Mouse (Mus musculus) stomach, postnatal 0 days (tissue): ENCODE measurements around the gene C530008M17Rik. TPM values are rescaled to one million over a fixed set of nuclear protein-coding genes. Genes with fewer than 3 reads are reported as not detected.
A peak's percentile ranks its signal among the peaks of the same experiment; 100 is the strongest.

Source experiments
- ATAC-seq: fragments of 200-750 bp; cut with Nextera tagmentation; 2 replicates; pipeline ENCODE4 v1.8.0; 2017; ENCODE audit not compliant: low FRiP score, low TSS enrichment
- DNase-seq: peaks from one replicate; pipeline ENCODE4 v3.0.0-alpha.2; 2016; ENCODE audit warnings: low spot score
- H3K27ac ChIP-seq: fragments of 300-500 bp; sonication (generic); replicated peaks from 2 replicates; pipeline ENCODE4 v1.5.1; 2014; ENCODE audit warnings: mild to moderate bottlenecking, control low read depth
- H3K27me3 ChIP-seq: fragments of 300-500 bp; sonication (generic); 2 replicates; pipeline ENCODE4 v1.6.1; 2014; ENCODE audit warnings: low read length; ENCODE audit not compliant: control insufficient read depth, insufficient read depth
- H3K36me3 ChIP-seq: fragments of 300-500 bp; sonication (generic); 2 replicates; pipeline ENCODE4 v1.6.1; 2014; ENCODE audit warnings: low read length, mixed read lengths; ENCODE audit not compliant: control insufficient read depth, insufficient read depth
- H3K4me1 ChIP-seq: fragments of 300-500 bp; sonication (generic); replicated peaks from 2 replicates; pipeline ENCODE4 v1.6.1; 2014; ENCODE audit warnings: antibody characterized with exemption; ENCODE audit not compliant: control insufficient read depth, insufficient read depth
- H3K4me2 ChIP-seq: fragments of 300-500 bp; sonication (generic); replicated peaks from 2 replicates; pipeline ENCODE4 v1.6.1; 2014; ENCODE audit warnings: low read depth, mild to moderate bottlenecking, control low read depth, moderate library complexity
- H3K4me3 ChIP-seq: fragments of 300-500 bp; sonication (generic); 2 replicates; pipeline ENCODE4 v1.5.1; 2014; ENCODE audit warnings: low read depth, low read length, control low read depth
- H3K9ac ChIP-seq: fragments of 300-500 bp; sonication (generic); 2 replicates; pipeline ENCODE4 v1.6.1; 2014; ENCODE audit warnings: mild to moderate bottlenecking, low read length, control low read depth, mixed read lengths
- H3K9me3 ChIP-seq: fragments of 300-500 bp; sonication (generic); 2 replicates; pipeline ENCODE4 v1.6.1; 2016; ENCODE audit warnings: low read length; ENCODE audit not compliant: control insufficient read depth
- CTCF ChIP-seq: IDR thresholded peaks from 2 replicates; pipeline ENCODE4 v1.5.1; 2016; ENCODE audit warnings: antibody characterized with exemption, low read depth, mild to moderate bottlenecking, moderate library complexity
- EP300 ChIP-seq: optimal IDR thresholded peaks from 2 replicates; pipeline ENCODE3; 2016; ENCODE audit warnings: antibody characterized with exemption
- WGBS: fragments of 180-500 bp; shearing (Covaris S2); extraction: QIAGEN DNeasy Blood & Tissue Kit; methylation state at CpG from one replicate; pipeline ENCODE4 v1.1.7; 2014; 5-methylcytosine and 5-hydroxymethylcytosine counted together
- polyA plus RNA-seq: library from polyadenylated mRNA; unstranded; fragments of >200 nt; fragmentation: Nextera tagmentation; extraction: Ambion mirVana; gene quantifications from 2 replicates; pipeline ENCODE4 v1.2.1, GENCODE M21; 2015

Gene C530008M17Rik
- polyA plus RNA-seq, 1 experiment from 2014 or later: 3.6 TPM

GRCm38 (mm10) chr5:76658084-76658934 lies 2.0 kb downstream of the C530008M17Rik start:
- WGBS: 3% methylated on average over 38 of the region's 38 CpGs
- Histone ChIP-seq H3K9me3 (no peaks in the 10 kb centered on the region), H3K4me3 (peak overlapping the region; percentile 67), H3K4me2 (peak overlapping the region; percentile 100), H3K4me1 (no peaks in the 10 kb centered on the region), H3K27me3 (no peaks in the 10 kb centered on the region), H3K27ac (peak overlapping the region; percentile 18; the same call in 1 of the 2 replicates), H3K9ac (peak overlapping the region; percentile 67), H3K36me3 (no peaks in the 10 kb centered on the region)
- ATAC-seq (peak; percentile 59), DNase-seq (peak; percentile 52)
- TF ChIP-seq EP300 (no peak), CTCF (no peak)

- no peak overlapping the region for H3K4me2 ChIP-seq
- ATAC-seq (no peak), DNase-seq (no peak)
- H3K27me3 ChIP-seq: no peaks in the 10 kb centered on the region
- TF ChIP-seq EP300 (no peak), CTCF (no peak)
- no peaks in the 10 kb centered on the region for H3K4me1 ChIP-seq
- H3K27ac ChIP-seq: no peak overlapping the region
- H3K36me3 ChIP-seq: no peaks in the 10 kb centered on the region
- WGBS: 76% methylated on average over 8 of the region's 8 CpGs
- no peak overlapping the region for H3K9ac ChIP-seq
- no peak overlapping the region for H3K4me3 ChIP-seq
- no peaks in the 10 kb centered on the region for H3K9me3 ChIP-seq
These were observed 3.8 kb downstream of the C530008M17Rik start for GRCm38 (mm10) chr5:76659958-76660635.

GRCm38 (mm10) chr5:76661310-76661709 lies 5.0 kb downstream of the C530008M17Rik start:
- TF ChIP-seq CTCF (no peak), EP300 (no peak)
- Histone ChIP-seq H3K4me3 (no peak overlapping the region), H3K4me1 (no peaks in the 10 kb centered on the region), H3K9me3 (no peaks in the 10 kb centered on the region), H3K4me2 (no peak overlapping the region), H3K27ac (no peak overlapping the region), H3K9ac (no peak overlapping the region), H3K36me3 (no peaks in the 10 kb centered on the region), H3K27me3 (no peaks in the 10 kb centered on the region)
- ATAC-seq (no peak), DNase-seq (no peak)
- 66% methylated on average over 4 of the region's 4 CpGs for WGBS

GRCm38 (mm10) chr5:76664936-76665335 lies 8.6 kb downstream of the C530008M17Rik start:
- DNase-seq (no peak), ATAC-seq (no peak)
- Histone ChIP-seq H3K4me2 (no peak overlapping the region), H3K36me3 (no peaks in the 10 kb centered on the region), H3K27me3 (no peaks in the 10 kb centered on the region), H3K9me3 (no peaks in the 10 kb centered on the region), H3K4me1 (no peaks in the 10 kb centered on the region), H3K4me3 (no peak overlapping the region), H3K27ac (no peak overlapping the region), H3K9ac (no peak overlapping the region)
- TF ChIP-seq EP300 (no peak), CTCF (no peak)
- 74% methylated on average over 7 of the region's 7 CpGs for WGBS

- no peak for ATAC-seq
- Histone ChIP-seq H3K4me1 (no peaks in the 10 kb centered on the region), H3K9me3 (no peaks in the 10 kb centered on the region), H3K9ac (no peak overlapping the region), H3K4me2 (no peak overlapping the region), H3K27me3 (no peaks in the 10 kb centered on the region), H3K4me3 (no peak overlapping the region), H3K36me3 (no peaks in the 10 kb centered on the region), H3K27ac (no peak overlapping the region)
- WGBS: 28% methylated on average over 7 of the region's 7 CpGs
- TF ChIP-seq CTCF (no peak), EP300 (no peak)
- DNase-seq: no peak
These were observed 9.1 kb downstream of the C530008M17Rik start for GRCm38 (mm10) chr5:76665421-76665820.
